Comparison of ENCODE assay signal across 8 mouse cellular contexts in genomic region chr10:121641272-121642053, GRCm38 (mm10). TPM values are rescaled to one million over a fixed set of nuclear protein-coding genes. Genes with fewer than 3 reads are reported as not detected.
DNase-seq lines count a peak whose midpoint lies in the region; ATAC-seq lines count a peak whose summit lies in the region.

Gene D930020B18Rik, plus strand, starts transcription at chr10:121641588.

- peaks cover 13% of the 10 kb centered on the region for H3K4me1 ChIP-seq in heart, embryonic 10.5 days
- H3K4me1 ChIP-seq in embryonic facial prominence, embryonic 14.5 days (ENCODE audit: control insufficient read depth, insufficient read depth, low read length), result peaks cover 3% of the 10 kb centered on the region; the same call in 1 of the 2 replicates
- H3K4me1 ChIP-seq in lung, embryonic 15.5 days, result peaks cover 12% of the 10 kb centered on the region

- WGBS in heart, embryonic 10.5 days, result under 1% methylated on average over 69 of the region's 69 CpGs
- WGBS in embryonic facial prominence, embryonic 14.5 days, result under 1% methylated on average over 48 of the region's 69 CpGs
- WGBS in lung, embryonic 15.5 days, result under 1% methylated on average over 67 of the region's 69 CpGs

- peak within 1 kb of the TSS; percentile 56; the same call in 1 of the 2 replicates for H3K27ac ChIP-seq in heart, embryonic 10.5 days
- H3K27ac ChIP-seq in embryonic facial prominence, embryonic 14.5 days (replicated peaks; ENCODE audit: low read depth, low read length), result peak within 1 kb of the TSS; percentile 42
- no peak within 1 kb of the TSS for H3K27ac ChIP-seq in lung, embryonic 15.5 days

- no peaks in the 10 kb centered on the region for H3K36me3 ChIP-seq in heart, embryonic 10.5 days
- H3K36me3 ChIP-seq in embryonic facial prominence, embryonic 14.5 days (ENCODE audit: control insufficient read depth, insufficient read depth, low read length), result no peaks in the 10 kb centered on the region
- H3K36me3 ChIP-seq in lung, embryonic 15.5 days, result no peaks in the 10 kb centered on the region

- peak within 1 kb of the TSS; percentile 68 for H3K4me3 ChIP-seq in heart, embryonic 10.5 days
- H3K4me3 ChIP-seq in embryonic facial prominence, embryonic 14.5 days (ENCODE audit: low read depth, low read length), result peak within 1 kb of the TSS; percentile 62
- peak within 1 kb of the TSS; percentile 51 for H3K4me3 ChIP-seq in lung, embryonic 15.5 days

- ATAC-seq in embryonic facial prominence, embryonic 14.5 days (ENCODE audit: low read depth), result peak; percentile 61
- peak; percentile 24 for ATAC-seq in inflammation-experienced regulatory T-cells, adult 6 months
- ATAC-seq in lung, embryonic 15.5 days (ENCODE audit: borderline replicate concordance, extremely low read depth, low FRiP score, low TSS enrichment), result peak; percentile 55; the same call in 1 of the 2 replicates
- ATAC-seq in monocyte, adult 5-6 weeks (replicated peaks; ENCODE audit: insufficient number of reproducible peaks, low FRiP score, low TSS enrichment, poor library complexity, severe bottlenecking), result no peak

- H3K4me2 ChIP-seq in embryonic facial prominence, embryonic 14.5 days (ENCODE audit: low read depth, low read length), result peak within 1 kb of the TSS; percentile 96
- peak within 1 kb of the TSS; percentile 96 for H3K4me2 ChIP-seq in lung, embryonic 15.5 days

- H3K9me3 ChIP-seq in heart, embryonic 10.5 days, result no peaks in the 10 kb centered on the region
- no peaks in the 10 kb centered on the region for H3K9me3 ChIP-seq in embryonic facial prominence, embryonic 14.5 days (ENCODE audit: control insufficient read depth, low read length)
- no peaks in the 10 kb centered on the region for H3K9me3 ChIP-seq in lung, embryonic 15.5 days

- peaks cover 30% of the 10 kb centered on the region for H3K27me3 ChIP-seq in heart, embryonic 10.5 days (ENCODE audit: insufficient read depth, poor library complexity, severe bottlenecking)
- H3K27me3 ChIP-seq in embryonic facial prominence, embryonic 14.5 days (replicated peaks; ENCODE audit: control insufficient read depth, insufficient read depth, low read length), result peaks cover 25% of the 10 kb centered on the region
- peaks cover 42% of the 10 kb centered on the region for H3K27me3 ChIP-seq in lung, embryonic 15.5 days

- peak within 1 kb of the TSS; percentile 61 for H3K9ac ChIP-seq in embryonic facial prominence, embryonic 14.5 days (ENCODE audit: low read depth, low read length)
- H3K9ac ChIP-seq in lung, embryonic 15.5 days, result peak within 1 kb of the TSS; percentile 21

- DNase-seq in heart, embryonic 10.5 days (ENCODE audit: low spot score), result no peak
- no peak for DNase-seq in heart, postnatal 25 days (ENCODE audit: low spot score)
- peak; percentile 87 for DNase-seq in R1 (ENCODE audit: low read depth, low spot score)
- peak; percentile 46 for DNase-seq in embryonic facial prominence, embryonic 14.5 days (ENCODE audit: low spot score)
- peak; percentile 52 for DNase-seq in retina, embryonic 14.5 days (ENCODE audit: low spot score)

- intact Hi-C loops in heart, postnatal 25 days (cut with DNase I), result no loop called here

RNA-seq across cellular contexts. Expression of gene D930020B18Rik, which starts in this region (rescaled TPM):
- polyA plus RNA-seq in heart, embryonic 10.5 days (2016; fragmentation: Nextera tagmentation; extraction: Ambion mirVana), result 0.11 TPM in 1 of 2 replicates, not detected in the other
- total RNA-seq in heart, postnatal 25 days (2021), result not detected
- 1.7 and 2.2 TPM in 2 replicates for polyA plus RNA-seq in embryonic facial prominence, embryonic 14.5 days (2014; fragmentation: Nextera tagmentation; extraction: Ambion mirVana)
- polyA plus RNA-seq in inflammation-experienced regulatory T-cells, adult 6 months (2017; shearing (Covaris generic)), result 1 to 10 TPM in 2 of 3 experiments, not detected in 1; 1.4 TPM
- 0.57 and 0.72 TPM in 2 replicates for polyA plus RNA-seq in lung, embryonic 15.5 days (2015; fragmentation: Nextera tagmentation; extraction: Ambion mirVana)
- total RNA-seq in monocyte, adult 5-6 weeks (2017), result not detected in 3 replicates

Comparison
In these comparisons a context has a peak if more than half of its experiments do, and no peak if none do; other contexts are left out.
1. Peak in ATAC-seq, H3K4me3 ChIP-seq, H3K9ac ChIP-seq and H3K4me2 ChIP-seq in lung, embryonic 15.5 days; RNA of the gene not detected or under 1 TPM.
2. DNase-seq: peak in R1 (single experiment), embryonic facial prominence, embryonic 14.5 days (single experiment) and retina, embryonic 14.5 days (single experiment); none in heart, embryonic 10.5 days (single experiment) and heart, postnatal 25 days (single experiment).
3. Peak in every context shown above with its lines, with median percentiles within 50 percentile points of each other: H3K4me3 ChIP-seq.